Mouse (Mus musculus) limb, embryonic 10.5 days (tissue): ENCODE measurements around the gene Bcat2. TPM values are rescaled to one million over a fixed set of nuclear protein-coding genes. Genes with fewer than 3 reads are reported as not detected.

Source experiments
- DNase-seq: peaks from one replicate; pipeline ENCODE4 v3.0.0-alpha.2; 2017; ENCODE audit warnings: low spot score
- H3K27ac ChIP-seq: fragments of 300-500 bp; sonication (generic); 2 replicates; pipeline ENCODE4 v1.5.1; 2016; ENCODE audit warnings: mild to moderate bottlenecking
- H3K27me3 ChIP-seq: fragments of 300-500 bp; sonication (generic); 2 replicates; pipeline ENCODE4 v1.6.1; 2016; ENCODE audit warnings: low read depth, mild to moderate bottlenecking; ENCODE audit not compliant: poor library complexity, severe bottlenecking
- H3K36me3 ChIP-seq: fragments of 300-500 bp; sonication (generic); 2 replicates; pipeline ENCODE4 v1.6.1; 2016; ENCODE audit warnings: mild to moderate bottlenecking, moderate library complexity
- H3K4me1 ChIP-seq: fragments of 300-500 bp; sonication (generic); 2 replicates; pipeline ENCODE4 v1.6.1; 2016
- H3K4me3 ChIP-seq: fragments of 300-500 bp; sonication (generic); 2 replicates; pipeline ENCODE4 v1.5.1; 2016; ENCODE audit warnings: mild to moderate bottlenecking, moderate library complexity
- H3K9me3 ChIP-seq: fragments of 300-500 bp; sonication (generic); replicated peaks from 2 replicates; pipeline ENCODE4 v1.6.1; 2016; ENCODE audit warnings: mild to moderate bottlenecking
- WGBS: fragments of 180-500 bp; shearing (Covaris S2); methylation state at CpG from one replicate; pipeline ENCODE4 v1.1.7; 2016; 5-methylcytosine and 5-hydroxymethylcytosine counted together
- polyA plus RNA-seq: library from polyadenylated mRNA; unstranded; fragments of >200 nt; fragmentation: Nextera tagmentation; extraction: Ambion mirVana; gene quantifications from 2 replicates; pipeline ENCODE4 v1.2.1, GENCODE M21; 2016

Bcat2 gene
- polyA plus RNA-seq, 1 experiment from 2014 or later = 68.0 TPM

- H3K27ac ChIP-seq = no peak overlapping the region
- H3K4me1 ChIP-seq = peaks cover 17% of the 10 kb centered on the region
- H3K9me3 ChIP-seq = no peaks in the 10 kb centered on the region
- no peak for DNase-seq
- 88% methylated on average over 7 of the region's 7 CpGs for WGBS
- no peaks in the 10 kb centered on the region for H3K36me3 ChIP-seq
- H3K4me3 ChIP-seq = no peak overlapping the region
- H3K27me3 ChIP-seq = peaks cover 68% of the 10 kb centered on the region
Measured at GRCm38 (mm10) chr7:45626571-45627076, 56.7 kb downstream of the Bcat2 start.

- H3K36me3 ChIP-seq = peaks cover 1% of the 10 kb centered on the region; the same call in 1 of the 2 replicates
- 78% methylated on average over 9 of the region's 9 CpGs for whole genome bisulfite sequencing
- DNase-seq = no peak
- H3K4me1 ChIP-seq = peaks cover 20% of the 10 kb centered on the region
- no peaks in the 10 kb centered on the region for H3K9me3 ChIP-seq
- peaks cover 75% of the 10 kb centered on the region for H3K27me3 ChIP-seq
- H3K4me3 ChIP-seq = peak within 1 kb of the TSS; percentile 71
- peak within 1 kb of the TSS; percentile 87 for H3K27ac ChIP-seq
Measured at GRCm38 (mm10) chr7:45627261-45627660, 57.3 kb downstream of the Bcat2 start, which contains the start of gene Rasip1. TSS of gene Rasip1 (plus strand) at chr7:45627488.

GRCm38 (mm10) chr7:45628364-45629294 lies 58.7 kb downstream of the Bcat2 start:
- H3K27ac ChIP-seq = peak overlapping the region; percentile 87
- peak; percentile 92 for DNase-seq
- H3K36me3 ChIP-seq = peaks cover 2% of the 10 kb centered on the region; the same call in 1 of the 2 replicates
- H3K4me1 ChIP-seq = peaks cover 25% of the 10 kb centered on the region
- 2% methylated on average over 105 of the region's 105 CpGs for WGBS
- no peaks in the 10 kb centered on the region for H3K9me3 ChIP-seq
- peaks cover 88% of the 10 kb centered on the region for H3K27me3 ChIP-seq
- H3K4me3 ChIP-seq = peak overlapping the region; percentile 71

- 77% methylated on average over 23 of the region's 23 CpGs for WGBS
- no peak for DNase-seq
- Histone ChIP-seq H3K9me3 (no peaks in the 10 kb centered on the region), H3K4me1 (peaks cover 25% of the 10 kb centered on the region), H3K4me3 (no peak overlapping the region), H3K27ac (no peak overlapping the region), H3K36me3 (peaks cover 2% of the 10 kb centered on the region; the same call in 1 of the 2 replicates), H3K27me3 (peaks cover 83% of the 10 kb centered on the region)
Measured at GRCm38 (mm10) chr7:45630064-45630907, 60.3 kb downstream of the Bcat2 start.

- Histone ChIP-seq H3K27ac (peak overlapping the region; percentile 84), H3K9me3 (no peaks in the 10 kb centered on the region), H3K4me3 (peak overlapping the region; percentile 46), H3K27me3 (peaks cover 63% of the 10 kb centered on the region), H3K4me1 (peaks cover 22% of the 10 kb centered on the region), H3K36me3 (peaks cover 13% of the 10 kb centered on the region)
- DNase-seq = peak; percentile 67
- WGBS = 22% methylated on average over 35 of the region's 35 CpGs
Measured at GRCm38 (mm10) chr7:45632499-45632898, 62.5 kb downstream of the Bcat2 start.

- Histone ChIP-seq H3K36me3 (peaks cover 13% of the 10 kb centered on the region), H3K27ac (no peak overlapping the region), H3K9me3 (no peaks in the 10 kb centered on the region), H3K4me1 (peaks cover 25% of the 10 kb centered on the region), H3K4me3 (no peak overlapping the region), H3K27me3 (peaks cover 46% of the 10 kb centered on the region)
- no peak for DNase-seq
- 87% methylated on average over 11 of the region's 11 CpGs for WGBS
Measured at GRCm38 (mm10) chr7:45634946-45635681, 65.2 kb downstream of the Bcat2 start.

GRCm38 (mm10) chr7:45635711-45636688 lies 66.0 kb downstream of the Bcat2 start:
- 86% methylated on average over 15 of the region's 15 CpGs for WGBS

GRCm38 (mm10) chr7:45637710-45638109 lies 67.8 kb downstream of the Bcat2 start:
- DNase-seq = no peak
- H3K27ac ChIP-seq = no peak overlapping the region
- H3K4me3 ChIP-seq = peak overlapping the region; percentile 42; the same call in 1 of the 2 replicates
- H3K36me3 ChIP-seq = peaks cover 11% of the 10 kb centered on the region
- peaks cover 36% of the 10 kb centered on the region for H3K4me1 ChIP-seq
- H3K9me3 ChIP-seq = no peaks in the 10 kb centered on the region
- H3K27me3 ChIP-seq = peaks cover 27% of the 10 kb centered on the region
- WGBS = 98% methylated on average over 6 of the region's 6 CpGs

More at GRCm38 (mm10) chr7:45635711-45636688, 66.0 kb downstream of the Bcat2 start:
- DNase-seq = no peak
- peaks cover 44% of the 10 kb centered on the region for H3K27me3 ChIP-seq
- H3K27ac ChIP-seq = no peak overlapping the region
- H3K36me3 ChIP-seq = peaks cover 13% of the 10 kb centered on the region
- H3K9me3 ChIP-seq = no peaks in the 10 kb centered on the region
- peaks cover 26% of the 10 kb centered on the region for H3K4me1 ChIP-seq
- H3K4me3 ChIP-seq = no peak overlapping the region

- peak overlapping the region; percentile 42 for H3K4me3 ChIP-seq
- 18% methylated on average over 29 of the region's 29 CpGs for WGBS
- H3K36me3 ChIP-seq = peaks cover 11% of the 10 kb centered on the region
- peaks cover 16% of the 10 kb centered on the region; the same call in 1 of the 2 replicates for H3K27me3 ChIP-seq
- peak; percentile 93 for DNase-seq
- H3K27ac ChIP-seq = peak overlapping the region; percentile 68
- peaks cover 41% of the 10 kb centered on the region for H3K4me1 ChIP-seq
- H3K9me3 ChIP-seq = no peaks in the 10 kb centered on the region
Measured at GRCm38 (mm10) chr7:45638623-45639401, 68.9 kb downstream of the Bcat2 start.
